16 mouse cellular contexts compared by ENCODE assay signal in genomic region chr4:15684670-15685069, GRCm38 (mm10).
DNase-seq lines count a peak whose midpoint lies in the region; ATAC-seq and TF ChIP-seq lines count a peak whose summit lies in the region.
"Had no signal": no experiment of that assay in that cellular context is flagged by ENCODE, and none has a peak within 500 bp of the region (broad histone marks: within the 10 kb centered on the region; RNA-seq: fewer than 3 reads in every experiment).

No protein-coding gene starts in this region.

- no peaks in the 10 kb centered on the region for H3K4me1 ChIP-seq in kidney, embryonic 14.5 days (ENCODE audit: control insufficient read depth, insufficient read depth, low read length)
- H3K4me1 ChIP-seq: midbrain, embryonic 12.5 days had no signal

- no peak overlapping the region for H3K27ac ChIP-seq in kidney, embryonic 14.5 days (ENCODE audit: low read depth, low read length)
- H3K27ac ChIP-seq in layer of hippocampus, adult 2 months = no peak overlapping the region
- H3K27ac ChIP-seq: midbrain, embryonic 12.5 days had no signal

- peak; percentile 7 for DNase-seq in adrenal gland, postnatal 10 days
- DNase-seq in adrenal gland, adult 2 months = no peak
- peak; percentile 5 to 20 for DNase-seq in kidney, postnatal 36 days
- DNase-seq in 416B (ENCODE audit: low read depth) = peak; percentile 55
- DNase-seq in fibroblast of lung, adult 2 months (ENCODE audit: low read depth) = peak; percentile 44
- DNase-seq in ovary, postnatal 14 days (ENCODE audit: low spot score) = no peak
- DNase-seq in layer of hippocampus, adult 2 months (ENCODE audit: low spot score in 2 of 2) = no peak
- DNase-seq: heart, adult 11 months; heart, postnatal 10 days; liver, postnatal 0 days; spleen, adult 18-20 months had no signal

- TF ChIP-seq CTCF in layer of hippocampus, adult 2 months (conservative IDR thresholded peaks at IDR 0.05) = no peak

- no peak for ATAC-seq in kidney, embryonic 14.5 days (ENCODE audit: low FRiP score, low TSS enrichment)
- ATAC-seq: activated CD4-positive, CD25-positive, alpha-beta regulatory T cell, adult 4 months; liver, postnatal 0 days had no signal

- no peaks in the 10 kb centered on the region for H3K9me3 ChIP-seq in kidney, embryonic 14.5 days (ENCODE audit: control insufficient read depth, low read length)
- H3K9me3 ChIP-seq: G1E; midbrain, embryonic 12.5 days had no signal

- H3K4me2 ChIP-seq in kidney, embryonic 14.5 days (replicated peaks; ENCODE audit: low read depth, low read length) = no peak overlapping the region
- H3K4me2 ChIP-seq: midbrain, embryonic 12.5 days had no signal

- H3K4me3 ChIP-seq in kidney, embryonic 14.5 days (ENCODE audit: low read length) = no peak overlapping the region
- no peak overlapping the region for H3K4me3 ChIP-seq in layer of hippocampus, adult 2 months
- H3K4me3 ChIP-seq: erythroblast, embryonic 14.5 days; midbrain, embryonic 12.5 days had no signal

- H3K36me3 ChIP-seq in kidney, embryonic 14.5 days (ENCODE audit: control insufficient read depth, insufficient read depth, low read length) = no peaks in the 10 kb centered on the region
- H3K36me3 ChIP-seq: G1E; midbrain, embryonic 12.5 days had no signal

- no peak overlapping the region for H3K9ac ChIP-seq in kidney, embryonic 14.5 days (ENCODE audit: low read depth, low read length)
- H3K9ac ChIP-seq: liver, postnatal 0 days; midbrain, embryonic 12.5 days had no signal

- H3K27me3 ChIP-seq in kidney, embryonic 14.5 days (ENCODE audit: control insufficient read depth, insufficient read depth, low read length) = no peaks in the 10 kb centered on the region
- H3K27me3 ChIP-seq: midbrain, embryonic 12.5 days had no signal

Comparison
In these comparisons a context has a peak if more than half of its experiments do, and no peak if none do; other contexts are left out.
1. DNase-seq: peak in adrenal gland, postnatal 10 days (single experiment), kidney, postnatal 36 days (2 of 2), 416B (single experiment) and fibroblast of lung, adult 2 months (single experiment); none in adrenal gland, adult 2 months (single experiment), ovary, postnatal 14 days (single experiment) and layer of hippocampus, adult 2 months (0 of 2).